Mouse (Mus musculus) T-helper 17 cell (primary cell): ENCODE data around the gene Klrc2.
"Not testable (repeated sequence)": the region's sequence is repeated elsewhere in the genome, so short reads cannot be mapped to it uniquely, and the experiment has no call there.

Experiments used
- in situ Hi-C, 2 experiments: fragments of 300-600 bp; cut with MboI, MseI; formaldehyde crosslinking; loops; 1 replicate in 1 of 2; 2 replicates in 1 of 2; pipeline ENCODE4 v1.15.1; 2025; ENCODE audit warnings: high pct_unique_total_duplicates in 2 of 2

Gene Klrc2

DNA sequence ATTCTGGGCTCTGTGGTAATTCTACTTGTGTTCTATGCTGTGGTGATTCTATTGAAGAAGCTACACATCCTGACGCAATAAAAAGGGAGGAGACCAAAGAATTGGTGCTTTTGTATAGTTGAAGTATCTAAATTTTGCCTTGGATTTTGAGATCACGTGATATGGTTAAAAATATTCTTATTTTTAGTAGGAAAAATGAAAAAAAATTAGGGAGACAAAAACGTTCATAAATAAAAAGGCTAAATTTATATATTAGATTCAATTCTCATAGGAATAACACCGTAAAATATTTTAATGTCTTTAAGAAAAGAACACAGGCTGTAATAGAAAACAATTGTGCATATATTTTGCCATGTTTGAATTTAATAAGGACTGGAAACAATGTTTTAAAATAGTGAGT lies at the start of gene Klrc2:
Gene Klrc2, minus strand, starts transcription at position 101 of the 400 bp plus-strand sequence.
- in situ Hi-C loops = not testable (repeated sequence)

DNA sequence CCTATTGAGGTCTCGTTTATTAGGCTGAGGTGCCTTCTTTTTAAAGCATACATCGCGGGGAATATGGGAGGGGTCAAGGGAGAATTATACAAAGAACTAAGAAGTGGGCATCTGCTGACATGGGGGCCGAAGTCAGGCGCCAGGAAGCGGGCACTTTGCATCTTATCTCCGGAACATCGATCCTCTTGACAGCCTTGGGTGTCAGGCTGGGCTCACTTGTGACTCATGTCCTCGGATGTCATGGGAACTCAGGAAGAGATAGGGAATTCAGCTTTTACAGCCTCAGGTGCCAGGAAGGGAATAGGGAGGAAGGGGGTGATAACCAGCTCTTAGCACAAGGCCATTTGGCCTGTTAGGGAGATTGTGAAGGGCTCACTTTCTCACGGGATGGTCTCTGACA lies 30.9 kb upstream of the Klrc2 start:
- in situ Hi-C loops = not testable (repeated sequence)

DNA sequence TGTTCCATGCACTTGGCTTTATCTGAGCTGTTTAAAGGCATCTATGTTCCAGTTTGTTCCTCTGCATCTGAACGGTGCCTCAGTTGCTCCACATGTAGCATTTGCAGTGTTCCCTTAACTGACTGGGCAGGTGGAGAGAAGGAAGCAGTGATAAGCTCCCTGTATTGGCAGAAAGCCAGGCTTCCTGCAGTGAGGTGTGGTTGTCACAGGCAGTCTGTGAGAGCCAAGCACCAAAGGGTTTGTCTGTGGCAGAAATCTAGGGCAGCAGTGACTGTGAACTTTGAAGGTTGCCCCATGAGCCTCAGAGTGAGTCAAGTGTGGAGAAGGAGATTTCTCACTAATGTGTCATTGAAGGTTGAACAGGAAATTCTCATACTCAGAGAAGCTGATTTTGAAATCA lies 19.9 kb upstream of the Klrc2 start:
- in situ Hi-C loops = loop anchor here (5.0 to 10.0 kb wide), 2 partner anchors 103 to 376 kb away; partner anchors contain the start of gene Klre1 (in 1 of the 2)

DNA sequence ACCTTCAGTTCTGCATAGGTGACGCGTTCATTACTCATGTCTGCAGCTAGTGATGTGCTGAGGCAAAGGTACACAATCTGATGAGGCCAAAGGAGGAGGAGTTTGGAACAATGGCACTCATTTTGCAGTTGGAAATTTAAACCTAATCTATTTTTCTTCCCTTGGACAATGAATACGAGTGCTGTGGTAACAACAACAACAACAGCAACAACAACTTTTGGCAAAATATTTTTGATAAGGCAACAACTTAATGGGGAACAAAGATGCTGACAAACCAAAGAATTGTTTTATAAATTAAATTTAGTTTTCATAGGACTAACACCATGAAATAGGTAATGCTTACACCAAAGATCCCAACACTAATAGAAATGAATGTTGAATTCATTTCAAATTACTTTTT lies 18.4 kb upstream of the Klrc2 start, which contains the start of gene Klrc1:
Gene Klrc1, minus strand, starts transcription at position 101 of the 400 bp plus-strand sequence.
- in situ Hi-C loops = no loop called here

DNA sequence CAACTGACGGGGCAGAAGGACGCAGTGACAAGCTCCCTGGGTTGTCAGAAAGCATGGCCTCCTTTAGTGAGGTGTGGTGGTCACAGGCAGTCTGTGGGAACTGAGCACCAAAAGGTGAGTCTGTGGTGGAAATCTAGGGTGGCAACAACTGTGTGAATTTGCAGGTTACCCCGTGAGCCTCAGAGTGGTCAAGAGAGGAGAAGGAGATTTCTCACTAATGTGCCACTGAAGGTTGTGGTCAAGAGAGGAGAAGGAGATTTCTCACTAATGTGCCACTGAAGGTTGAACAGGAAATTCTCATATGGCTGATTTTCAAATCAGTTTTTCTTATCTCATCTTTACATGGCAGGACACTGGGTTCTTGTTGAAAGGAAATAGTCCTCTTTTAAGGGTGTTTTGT lies 812 bp upstream of the Klrc2 start:
- in situ Hi-C loops = not testable (repeated sequence)

DNA sequence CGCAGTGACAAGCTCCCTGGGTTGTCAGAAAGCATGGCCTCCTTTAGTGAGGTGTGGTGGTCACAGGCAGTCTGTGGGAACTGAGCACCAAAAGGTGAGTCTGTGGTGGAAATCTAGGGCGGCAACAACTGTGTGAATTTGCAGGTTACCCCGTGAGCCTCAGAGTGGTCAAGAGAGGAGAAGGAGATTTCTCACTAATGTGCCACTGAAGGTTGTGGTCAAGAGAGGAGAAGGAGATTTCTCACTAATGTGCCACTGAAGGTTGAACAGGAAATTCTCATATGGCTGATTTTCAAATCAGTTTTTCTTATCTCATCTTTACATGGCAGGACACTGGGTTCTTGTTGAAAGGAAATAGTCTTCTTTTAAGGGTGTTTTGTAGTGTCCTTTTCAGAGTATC lies 16.4 kb downstream of the Klrc2 start:
- in situ Hi-C loops = loop anchor here in 1 of 2 experiments (10.0 kb wide), 1 partner anchor 59 kb away; no protein-coding TSS in a partner anchor

DNA sequence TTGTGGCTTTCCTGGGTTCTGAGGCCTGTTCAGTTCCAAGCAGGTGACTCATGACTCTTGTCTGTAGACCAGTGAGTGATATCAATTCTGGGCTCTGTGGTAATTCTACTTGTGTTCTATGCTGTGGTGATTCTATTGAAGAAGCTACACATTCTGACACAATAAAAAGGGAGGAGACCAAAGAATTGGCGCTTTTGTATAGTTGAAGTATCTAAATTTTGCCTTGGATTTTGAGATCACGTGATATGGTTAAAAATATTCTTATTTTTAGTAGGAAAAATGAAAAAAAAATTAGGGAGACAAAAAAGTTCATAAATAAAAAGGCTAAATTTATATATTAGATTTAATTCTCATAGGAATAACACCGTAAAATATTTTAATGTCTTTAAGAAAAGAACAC lies 17.3 kb downstream of the Klrc2 start, which contains the start of gene Klrc3:
Gene Klrc3, minus strand, starts transcription at position 101 of the 400 bp plus-strand sequence.
- in situ Hi-C loops = loop anchor here in 1 of 2 experiments (10.0 kb wide), 1 partner anchor 58 kb away; no protein-coding TSS in a partner anchor

DNA sequence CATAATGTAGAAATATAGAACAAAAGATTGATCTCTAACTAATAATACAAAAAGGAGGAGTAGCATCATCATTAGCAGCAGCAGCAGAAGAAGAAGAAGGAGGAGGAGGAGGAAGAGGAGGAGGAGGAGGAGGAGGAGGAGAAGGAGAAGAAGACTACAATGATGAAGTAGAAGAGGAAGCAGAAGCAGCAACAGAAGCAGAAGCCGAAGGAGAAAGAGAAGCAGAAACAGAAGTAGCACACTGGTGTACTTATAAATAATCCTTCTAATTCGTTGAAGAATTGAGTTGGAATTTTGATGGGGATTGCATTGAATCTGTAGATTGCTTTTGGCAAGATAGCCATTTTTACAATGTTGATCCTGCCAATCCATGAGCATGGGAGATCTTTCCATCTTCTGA lies 29.4 kb downstream of the Klrc2 start:
- in situ Hi-C loops = not testable (repeated sequence)

DNA sequence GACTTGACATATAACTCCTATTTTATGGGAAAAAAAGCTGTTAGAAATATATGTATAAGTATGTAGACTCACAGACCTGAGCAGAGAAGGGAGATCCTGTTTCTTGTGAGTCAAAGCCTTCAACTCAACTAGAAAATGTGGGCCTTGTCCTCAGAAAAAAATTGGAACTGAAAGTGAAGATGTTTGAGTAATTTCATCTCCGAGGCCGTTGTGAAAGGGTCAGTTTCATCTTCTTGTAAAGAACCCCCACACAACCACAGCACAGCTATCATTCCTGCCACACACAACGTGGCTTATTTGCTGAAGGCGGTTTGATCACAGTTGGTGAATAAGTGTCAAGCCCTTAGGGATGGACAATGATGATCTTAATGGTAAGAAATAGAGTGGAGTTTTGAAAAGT lies 36.8 kb downstream of the Klrc2 start, which contains the start of gene Klrk1:
Gene Klrk1, minus strand, starts transcription at position 130 of the 400 bp plus-strand sequence.
- in situ Hi-C loops = no loop called here

DNA sequence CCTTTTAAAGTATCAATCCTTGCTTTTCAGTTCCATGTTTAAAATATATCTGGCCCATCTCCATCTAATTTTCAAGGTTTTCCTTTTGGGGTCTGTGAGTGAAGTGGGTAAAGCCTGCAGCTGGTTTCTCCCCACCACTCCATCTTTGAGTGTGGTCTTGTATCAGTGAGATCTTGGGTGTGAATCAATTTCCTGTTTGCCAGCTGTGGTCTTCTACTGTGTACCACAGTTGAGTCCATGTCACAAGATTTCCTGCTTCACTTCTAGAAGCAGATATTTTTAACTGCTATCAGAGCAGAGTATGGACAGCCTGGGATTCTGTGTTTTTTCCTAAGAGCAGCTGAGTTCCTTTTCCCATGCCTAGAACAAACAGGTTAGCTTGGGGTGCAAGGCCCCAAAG lies 52.1 kb downstream of the Klrc2 start:
- in situ Hi-C loops = no loop called here
